In the genomic region with DNA sequence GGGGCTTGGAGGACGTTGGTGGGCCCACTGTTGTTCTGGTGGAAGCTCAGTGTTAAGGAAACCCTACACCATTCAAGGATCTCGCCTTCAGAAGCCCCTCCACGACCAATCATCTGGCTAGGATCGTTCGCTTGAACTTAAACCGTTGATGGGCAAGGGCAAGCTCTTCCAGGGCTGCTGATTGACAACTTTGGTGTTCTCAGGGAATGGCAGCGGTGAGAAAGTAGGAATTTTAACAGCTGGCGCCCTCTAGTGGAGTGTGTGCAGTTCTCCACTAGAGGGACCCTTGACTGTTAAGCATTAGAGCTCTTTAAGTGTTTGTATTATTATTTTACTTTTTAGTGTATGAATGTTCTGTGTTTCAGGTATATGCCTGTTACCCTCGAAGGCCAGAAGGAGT, we compare ENCODE assay signal across 9 mouse cellular contexts. TPM values are rescaled to one million over a fixed set of nuclear protein-coding genes. Genes with fewer than 3 reads are reported as not detected.
DNase-seq lines count a peak whose midpoint lies in the region; ATAC-seq lines count a peak whose summit lies in the region.
"Had no signal": no experiment of that assay in that cellular context is flagged by ENCODE, and none has a peak within 500 bp of the region (broad histone marks: within the 10 kb centered on the region; RNA-seq: fewer than 3 reads in every experiment).

No protein-coding gene starts in this region.

- no peak overlapping the region for H3K4me2 ChIP-seq in forebrain, embryonic 12.5 days
- H3K4me2 ChIP-seq in lung, embryonic 16.5 days (ENCODE audit: low read depth, low read length) = no peak overlapping the region
- H3K4me2 ChIP-seq: lung, embryonic 15.5 days had no signal

- no peaks in the 10 kb centered on the region for H3K9me3 ChIP-seq in forebrain, embryonic 10.5 days
- no peaks in the 10 kb centered on the region for H3K9me3 ChIP-seq in forebrain, embryonic 12.5 days
- H3K9me3 ChIP-seq in lung, embryonic 16.5 days (ENCODE audit: control insufficient read depth, low read length) = no peaks in the 10 kb centered on the region
- H3K9me3 ChIP-seq: lung, embryonic 15.5 days had no signal

- H3K27me3 ChIP-seq in forebrain, embryonic 10.5 days (ENCODE audit: poor library complexity, severe bottlenecking) = no peaks in the 10 kb centered on the region
- no peaks in the 10 kb centered on the region for H3K27me3 ChIP-seq in forebrain, embryonic 12.5 days
- H3K27me3 ChIP-seq in lung, embryonic 16.5 days (ENCODE audit: control insufficient read depth, insufficient read depth, low read depth, low read length) = no peaks in the 10 kb centered on the region
- H3K27me3 ChIP-seq: lung, embryonic 15.5 days had no signal

- H3K36me3 ChIP-seq in forebrain, embryonic 10.5 days (replicated peaks) = no peaks in the 10 kb centered on the region
- no peaks in the 10 kb centered on the region for H3K36me3 ChIP-seq in forebrain, embryonic 12.5 days (replicated peaks)
- H3K36me3 ChIP-seq in lung, embryonic 16.5 days (ENCODE audit: control insufficient read depth, insufficient read depth, low read length) = no peaks in the 10 kb centered on the region
- H3K36me3 ChIP-seq: lung, embryonic 15.5 days had no signal

- 24% methylated on average over 9 of the region's 9 CpGs for WGBS in forebrain, embryonic 10.5 days
- 17% methylated on average over 9 of the region's 9 CpGs for WGBS in forebrain, embryonic 12.5 days
- 18% methylated on average over 9 of the region's 9 CpGs for WGBS in lung, embryonic 16.5 days

- peak overlapping the region; percentile 70 for H3K27ac ChIP-seq in forebrain, embryonic 10.5 days
- H3K27ac ChIP-seq in forebrain, embryonic 12.5 days = no peak overlapping the region
- no peak overlapping the region for H3K27ac ChIP-seq in lung, embryonic 16.5 days (ENCODE audit: low read length)
- H3K27ac ChIP-seq: lung, embryonic 15.5 days had no signal

- H3K4me1 ChIP-seq in forebrain, embryonic 10.5 days = peaks cover 39% of the 10 kb centered on the region
- H3K4me1 ChIP-seq in forebrain, embryonic 12.5 days = peaks cover 16% of the 10 kb centered on the region
- H3K4me1 ChIP-seq in lung, embryonic 16.5 days (replicated peaks; ENCODE audit: control insufficient read depth, insufficient read depth, low read length) = no peaks in the 10 kb centered on the region
- H3K4me1 ChIP-seq: lung, embryonic 15.5 days had no signal

- H3K4me3 ChIP-seq in forebrain, embryonic 10.5 days = no peak overlapping the region
- no peak overlapping the region for H3K4me3 ChIP-seq in forebrain, embryonic 12.5 days (replicated peaks)
- no peak overlapping the region for H3K4me3 ChIP-seq in lung, embryonic 16.5 days (ENCODE audit: low read length)
- H3K4me3 ChIP-seq: lung, embryonic 15.5 days had no signal

- ATAC-seq in forebrain, embryonic 12.5 days (ENCODE audit: low FRiP score) = no peak
- peak; percentile 46; the same call in 1 of the 2 replicates for ATAC-seq in lung, embryonic 16.5 days (ENCODE audit: low read depth)

- DNase-seq in forebrain, embryonic 10.5 days (ENCODE audit: extremely low spot score, low spot score) = peak; percentile 64
- peak; percentile 61 for DNase-seq in CD4-positive helper T cell, adult 2 months (ENCODE audit: low read depth, low spot score)
- peak; percentile 40 for DNase-seq in c-Kit-positive CD71-negative TER-119-negative erythroid progenitor cells, embryonic 14.5 days (ENCODE audit: low read depth)
- peak; percentile 72 for DNase-seq in forelimb bud, embryonic 11.5 days (ENCODE audit: low read depth, low spot score)
- DNase-seq in kidney, postnatal 14 days = peak; percentile 74
- DNase-seq in right cerebral cortex, adult 2 months (ENCODE audit: low spot score in 2 of 2) = peak; percentile 59 to 79

- no peak overlapping the region for H3K9ac ChIP-seq in forebrain, embryonic 12.5 days
- H3K9ac ChIP-seq in lung, embryonic 16.5 days (ENCODE audit: low read length) = no peak overlapping the region
- H3K9ac ChIP-seq: lung, embryonic 15.5 days had no signal

RNA-seq across cellular contexts. Expression of gene Pold2, which starts 8.1 kb away (rescaled TPM):
- polyA plus RNA-seq in forebrain, embryonic 10.5 days (2016; fragmentation: Nextera tagmentation; extraction: Ambion mirVana) = 158 and 163 TPM in 2 replicates
- polyA plus RNA-seq in forebrain, embryonic 12.5 days (2016; fragmentation: Nextera tagmentation; extraction: Ambion mirVana) = 104 and 108 TPM in 2 replicates
- 127 and 139 TPM in 2 replicates for polyA plus RNA-seq in lung, embryonic 16.5 days (2015; fragmentation: Nextera tagmentation; extraction: Ambion mirVana)

RNA-seq across cellular contexts. Expression of gene Myl7, which starts 12.4 kb away (rescaled TPM):
- 2.6 and 3.1 TPM in 2 replicates for polyA plus RNA-seq in forebrain, embryonic 10.5 days (2016; fragmentation: Nextera tagmentation; extraction: Ambion mirVana)
- 0.99 and 2.0 TPM in 2 replicates for polyA plus RNA-seq in forebrain, embryonic 12.5 days (2016; fragmentation: Nextera tagmentation; extraction: Ambion mirVana)
- polyA plus RNA-seq in lung, embryonic 16.5 days (2015; fragmentation: Nextera tagmentation; extraction: Ambion mirVana) = 450 and 673 TPM in 2 replicates

RNA-seq across cellular contexts. Expression of gene Aebp1, which starts 24.4 kb away (rescaled TPM):
- 8.0 and 8.8 TPM in 2 replicates for polyA plus RNA-seq in forebrain, embryonic 10.5 days (2016; fragmentation: Nextera tagmentation; extraction: Ambion mirVana)
- polyA plus RNA-seq in forebrain, embryonic 12.5 days (2016; fragmentation: Nextera tagmentation; extraction: Ambion mirVana) = 14.6 and 20.5 TPM in 2 replicates
- 35.1 and 37.4 TPM in 2 replicates for polyA plus RNA-seq in lung, embryonic 16.5 days (2015; fragmentation: Nextera tagmentation; extraction: Ambion mirVana)

RNA-seq across cellular contexts. Expression of gene Polm, which starts 48.4 kb away (rescaled TPM):
- 10.1 and 10.6 TPM in 2 replicates for polyA plus RNA-seq in forebrain, embryonic 10.5 days (2016; fragmentation: Nextera tagmentation; extraction: Ambion mirVana)
- polyA plus RNA-seq in forebrain, embryonic 12.5 days (2016; fragmentation: Nextera tagmentation; extraction: Ambion mirVana) = 7.7 and 8.4 TPM in 2 replicates
- 8.0 and 8.4 TPM in 2 replicates for polyA plus RNA-seq in lung, embryonic 16.5 days (2015; fragmentation: Nextera tagmentation; extraction: Ambion mirVana)

Comparison
In these comparisons a context has a peak if more than half of its experiments do, and no peak if none do; other contexts are left out.
1. RNA of gene Myl7, which starts 12.4 kb away (polyA plus RNA-seq): 450 to 673 TPM in lung, embryonic 16.5 days; 2.6 to 3.1 TPM in forebrain, embryonic 10.5 days and 0.99 to 2.0 TPM in forebrain, embryonic 12.5 days; every median in the first group is over 100 times any median in the second.
2. Peak in every context shown above with its lines, with median percentiles within 50 percentile points of each other: DNase-seq.